Mouse (Mus musculus) heart, embryonic 10.5 days (tissue): ENCODE measurements around the gene Lrch1. TPM values are rescaled to one million over a fixed set of nuclear protein-coding genes. Genes with fewer than 3 reads are reported as not detected.
A peak's percentile ranks its signal among the peaks of the same experiment; 100 is the strongest.

Source experiments
- DNase-seq: peaks from one replicate; pipeline ENCODE4 v3.0.0-alpha.2; 2017; ENCODE audit warnings: low spot score
- H3K27ac ChIP-seq: fragments of 300-500 bp; sonication (generic); 2 replicates; pipeline ENCODE4 v1.5.1; 2016; ENCODE audit warnings: mild to moderate bottlenecking
- H3K27me3 ChIP-seq: fragments of 300-500 bp; sonication (generic); 2 replicates; pipeline ENCODE4 v1.6.1; 2016; ENCODE audit warnings: mild to moderate bottlenecking; ENCODE audit not compliant: poor library complexity, insufficient read depth, severe bottlenecking
- H3K36me3 ChIP-seq: fragments of 300-500 bp; sonication (generic); 2 replicates; pipeline ENCODE4 v1.6.1; 2016; ENCODE audit warnings: mild to moderate bottlenecking, moderate library complexity
- H3K4me1 ChIP-seq: fragments of 300-500 bp; sonication (generic); 2 replicates; pipeline ENCODE4 v1.6.1; 2016; ENCODE audit warnings: mild to moderate bottlenecking
- H3K4me3 ChIP-seq: fragments of 300-500 bp; sonication (generic); 2 replicates; pipeline ENCODE4 v1.5.1; 2016; ENCODE audit warnings: mild to moderate bottlenecking, moderate library complexity
- H3K9me3 ChIP-seq: fragments of 300-500 bp; sonication (generic); 2 replicates; pipeline ENCODE4 v1.6.1; 2016; ENCODE audit warnings: mild to moderate bottlenecking, moderate library complexity
- WGBS: fragments of 180-500 bp; shearing (Covaris S2); methylation state at CpG from one replicate; pipeline ENCODE4 v1.1.7; 2016; 5-methylcytosine and 5-hydroxymethylcytosine counted together
- polyA plus RNA-seq: library from polyadenylated mRNA; unstranded; fragments of >200 nt; fragmentation: Nextera tagmentation; extraction: Ambion mirVana; gene quantifications from 2 replicates; pipeline ENCODE4 v1.2.1, GENCODE M21; 2016

The Lrch1 gene
- polyA plus RNA-seq, 1 experiment from 2014 or later: 10.1 TPM

- 80% methylated on average over 3 of the region's 3 CpGs for WGBS
- DNase-seq: no peak
- Histone ChIP-seq H3K4me3 (no peak overlapping the region), H3K27ac (no peak overlapping the region), H3K27me3 (no peaks in the 10 kb centered on the region), H3K9me3 (no peaks in the 10 kb centered on the region), H3K4me1 (peaks cover 39% of the 10 kb centered on the region), H3K36me3 (no peaks in the 10 kb centered on the region)
These were observed 54.5 kb downstream of the Lrch1 start for GRCm38 (mm10) chr14:74893085-74893648.

GRCm38 (mm10) chr14:74889304-74889703 is 58.4 kb downstream of the Lrch1 start:
- 62% methylated on average over 2 of the region's 2 CpGs for WGBS
- Histone ChIP-seq H3K9me3 (no peaks in the 10 kb centered on the region), H3K27ac (no peak overlapping the region), H3K4me3 (no peak overlapping the region), H3K4me1 (peaks cover 66% of the 10 kb centered on the region), H3K36me3 (no peaks in the 10 kb centered on the region), H3K27me3 (no peaks in the 10 kb centered on the region)
- DNase-seq: no peak

GRCm38 (mm10) chr14:74888103-74888502 is 59.6 kb downstream of the Lrch1 start:
- DNase-seq: no peak
- Histone ChIP-seq H3K27me3 (no peaks in the 10 kb centered on the region), H3K4me3 (no peak overlapping the region), H3K27ac (no peak overlapping the region), H3K9me3 (no peaks in the 10 kb centered on the region), H3K36me3 (no peaks in the 10 kb centered on the region), H3K4me1 (peaks cover 74% of the 10 kb centered on the region)
- 88% methylated on average over 1 of the region's 1 CpGs for WGBS

- WGBS: 72% methylated on average over 5 of the region's 5 CpGs
- Histone ChIP-seq H3K27ac (no peak overlapping the region; the same call in 1 of the 2 replicates), H3K9me3 (no peaks in the 10 kb centered on the region), H3K4me3 (no peak overlapping the region), H3K4me1 (peaks cover 77% of the 10 kb centered on the region), H3K36me3 (no peaks in the 10 kb centered on the region), H3K27me3 (no peaks in the 10 kb centered on the region)
- no peak for DNase-seq
These were observed 61.2 kb downstream of the Lrch1 start for GRCm38 (mm10) chr14:74886453-74886852.

- H3K4me1 ChIP-seq: peaks cover 64% of the 10 kb centered on the region
- H3K36me3 ChIP-seq: no peaks in the 10 kb centered on the region
- no peak for DNase-seq
- H3K27ac ChIP-seq: no peak overlapping the region
- 63% methylated on average over 7 of the region's 7 CpGs for WGBS
- no peak overlapping the region for H3K4me3 ChIP-seq
- no peaks in the 10 kb centered on the region for H3K9me3 ChIP-seq
- H3K27me3 ChIP-seq: no peaks in the 10 kb centered on the region
These were observed 62.8 kb downstream of the Lrch1 start for GRCm38 (mm10) chr14:74884920-74885319.

GRCm38 (mm10) chr14:74884024-74884680 is 63.5 kb downstream of the Lrch1 start:
- H3K27me3 ChIP-seq: no peaks in the 10 kb centered on the region
- WGBS: 27% methylated on average over 13 of the region's 13 CpGs
- H3K4me1 ChIP-seq: peaks cover 57% of the 10 kb centered on the region
- H3K9me3 ChIP-seq: no peaks in the 10 kb centered on the region
- no peak for DNase-seq
- H3K4me3 ChIP-seq: no peak overlapping the region
- no peaks in the 10 kb centered on the region for H3K36me3 ChIP-seq
- 0 out of 2 replicates have a peak overlapping the region, but pooled peaks have one; percentile 5 for H3K27ac ChIP-seq

GRCm38 (mm10) chr14:74883204-74883603 is 64.5 kb downstream of the Lrch1 start:
- DNase-seq: no peak
- 0 out of 2 replicates have a peak overlapping the region, but pooled peaks have one; percentile 24 for H3K27ac ChIP-seq
- H3K4me1 ChIP-seq: peaks cover 56% of the 10 kb centered on the region
- H3K9me3 ChIP-seq: no peaks in the 10 kb centered on the region
- H3K36me3 ChIP-seq: no peaks in the 10 kb centered on the region
- WGBS: 43% methylated on average over 11 of the region's 11 CpGs
- H3K27me3 ChIP-seq: no peaks in the 10 kb centered on the region
- peak overlapping the region; percentile 19; the same call in 1 of the 2 replicates for H3K4me3 ChIP-seq

- Histone ChIP-seq H3K36me3 (no peaks in the 10 kb centered on the region), H3K4me3 (no peak overlapping the region), H3K9me3 (no peaks in the 10 kb centered on the region), H3K27me3 (no peaks in the 10 kb centered on the region), H3K4me1 (peaks cover 60% of the 10 kb centered on the region), H3K27ac (no peak overlapping the region)
- no peak for DNase-seq
- 64% methylated on average over 3 of the region's 3 CpGs for WGBS
These were observed 64.9 kb downstream of the Lrch1 start for GRCm38 (mm10) chr14:74882754-74883153.

- Histone ChIP-seq H3K27me3 (no peaks in the 10 kb centered on the region), H3K36me3 (no peaks in the 10 kb centered on the region), H3K27ac (no peak overlapping the region), H3K4me1 (peaks cover 57% of the 10 kb centered on the region), H3K9me3 (no peaks in the 10 kb centered on the region), H3K4me3 (no peak overlapping the region)
- 87% methylated on average over 10 of the region's 10 CpGs for WGBS
- no peak for DNase-seq
These were observed 66.8 kb downstream of the Lrch1 start for GRCm38 (mm10) chr14:74880868-74881267.

- Histone ChIP-seq H3K9me3 (no peaks in the 10 kb centered on the region), H3K36me3 (no peaks in the 10 kb centered on the region), H3K4me1 (peaks cover 44% of the 10 kb centered on the region), H3K4me3 (no peak overlapping the region), H3K27me3 (no peaks in the 10 kb centered on the region), H3K27ac (no peak overlapping the region)
- no peak for DNase-seq
- WGBS: 83% methylated on average over 10 of the region's 10 CpGs
These were observed 68.2 kb downstream of the Lrch1 start for GRCm38 (mm10) chr14:74879480-74879879.

GRCm38 (mm10) chr14:74877287-74877686 is 70.4 kb downstream of the Lrch1 start:
- Histone ChIP-seq H3K4me1 (peaks cover 36% of the 10 kb centered on the region), H3K27ac (peak overlapping the region; percentile 53; the same call in 1 of the 2 replicates), H3K9me3 (no peaks in the 10 kb centered on the region), H3K36me3 (no peaks in the 10 kb centered on the region), H3K4me3 (no peak overlapping the region), H3K27me3 (no peaks in the 10 kb centered on the region)
- DNase-seq: no peak
- WGBS: 36% methylated on average over 5 of the region's 5 CpGs

GRCm38 (mm10) chr14:74871220-74871619 is 76.5 kb downstream of the Lrch1 start:
- no peak overlapping the region for H3K4me3 ChIP-seq
- H3K4me1 ChIP-seq: peaks cover 70% of the 10 kb centered on the region
- H3K27ac ChIP-seq: peak overlapping the region; percentile 84
- WGBS: 24% methylated on average over 4 of the region's 4 CpGs
- no peaks in the 10 kb centered on the region for H3K36me3 ChIP-seq
- H3K27me3 ChIP-seq: no peaks in the 10 kb centered on the region
- no peaks in the 10 kb centered on the region for H3K9me3 ChIP-seq
- DNase-seq: peak; percentile 80

GRCm38 (mm10) chr14:74868902-74869230 is 78.8 kb downstream of the Lrch1 start:
- H3K36me3 ChIP-seq: no peaks in the 10 kb centered on the region
- H3K4me1 ChIP-seq: peaks cover 81% of the 10 kb centered on the region
- H3K9me3 ChIP-seq: no peaks in the 10 kb centered on the region
- H3K4me3 ChIP-seq: no peak overlapping the region
- DNase-seq: no peak
- WGBS: 57% methylated on average over 4 of the region's 4 CpGs
- no peaks in the 10 kb centered on the region for H3K27me3 ChIP-seq
- peak overlapping the region; percentile 23; the same call in 1 of the 2 replicates for H3K27ac ChIP-seq
